Comparison of ENCODE assay signal across 10 mouse cellular contexts in the genomic region with DNA sequence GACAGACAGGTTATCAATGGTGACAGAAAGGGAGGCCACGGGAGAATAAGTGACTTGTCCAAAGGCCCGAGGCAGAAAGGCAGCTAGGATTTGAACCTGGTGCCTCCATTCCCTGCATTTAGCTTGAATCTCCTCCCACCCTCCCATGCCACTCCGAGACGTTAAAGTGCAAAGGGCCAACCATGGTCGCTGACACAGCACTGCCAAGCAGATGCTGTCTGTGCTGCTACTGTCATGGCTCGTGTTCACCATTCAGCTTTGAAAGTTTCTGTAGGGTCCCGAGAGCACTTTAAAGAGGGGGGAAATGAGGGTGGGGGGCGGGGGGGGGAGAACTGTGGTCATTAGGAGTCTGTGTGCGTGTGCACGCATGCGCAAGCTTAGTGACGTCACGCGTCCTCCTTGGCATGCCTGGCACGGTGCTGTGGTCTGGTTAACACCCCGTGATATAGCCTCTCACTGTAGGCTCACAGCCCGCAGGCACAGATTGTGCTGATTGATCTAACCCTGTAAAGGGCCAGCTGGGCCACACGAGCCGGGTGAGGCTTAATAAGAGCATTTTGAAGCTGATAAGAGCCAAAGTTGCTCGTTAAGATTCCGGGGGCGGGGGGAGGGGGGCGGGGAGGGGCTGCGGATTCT.
DNase-seq lines count a peak whose midpoint lies in the region; ATAC-seq and TF ChIP-seq lines count a peak whose summit lies in the region.
"Had no signal": no experiment of that assay in that cellular context is flagged by ENCODE, and none has a peak within 500 bp of the region (broad histone marks: within the 10 kb centered on the region; RNA-seq: fewer than 3 reads in every experiment).

No protein-coding gene starts in this region.

- ATAC-seq in frontal cortex, adult (ENCODE audit: low TSS enrichment): no peak
- peak; percentile 62 for ATAC-seq in heart, postnatal 0 days (ENCODE audit: insufficient read depth, low read depth)
- peak; percentile 93 for ATAC-seq in neural tube, embryonic 13.5 days (ENCODE audit: low read depth)
- ATAC-seq in liver, postnatal 0 days: no peak

- TF ChIP-seq CTCF in heart, postnatal 0 days (IDR thresholded peaks at IDR 0.05; ENCODE audit: low read depth): no peak
- no peak for TF ChIP-seq CTCF in liver, postnatal 0 days (IDR thresholded peaks at IDR 0.05; ENCODE audit: low read depth)

- H3K27me3 ChIP-seq in heart, postnatal 0 days (ENCODE audit: control insufficient read depth, insufficient read depth, low read length): no peaks in the 10 kb centered on the region
- no peaks in the 10 kb centered on the region for H3K27me3 ChIP-seq in neural tube, embryonic 13.5 days
- no peaks in the 10 kb centered on the region for H3K27me3 ChIP-seq in liver, postnatal 0 days (ENCODE audit: insufficient read depth, low read length)

- WGBS in heart, postnatal 0 days: 19% methylated on average over 24 of the region's 24 CpGs
- 44% methylated on average over 24 of the region's 24 CpGs for WGBS in neural tube, embryonic 13.5 days
- WGBS in liver, postnatal 0 days (ENCODE audit: insufficient replicate concordance): 38% methylated on average over 24 of the region's 24 CpGs

- no peaks in the 10 kb centered on the region for H3K36me3 ChIP-seq in heart, postnatal 0 days (replicated peaks; ENCODE audit: control insufficient read depth, insufficient read depth, low read length)
- no peaks in the 10 kb centered on the region for H3K36me3 ChIP-seq in neural tube, embryonic 13.5 days
- no peaks in the 10 kb centered on the region for H3K36me3 ChIP-seq in liver, postnatal 0 days (replicated peaks; ENCODE audit: insufficient read depth, low read length)
- H3K36me3 ChIP-seq: embryonic facial prominence, embryonic 12.5 days had no signal

- no peak for TF ChIP-seq EP300 in heart, postnatal 0 days (IDR thresholded peaks at IDR 0.05; ENCODE audit: low read depth)
- TF ChIP-seq EP300 in liver, postnatal 0 days (IDR thresholded peaks at IDR 0.05; ENCODE audit: low read depth): no peak

- peaks cover 4% of the 10 kb centered on the region; the same call in 1 of the 2 replicates for H3K4me1 ChIP-seq in heart, postnatal 0 days (ENCODE audit: control insufficient read depth, insufficient read depth)
- H3K4me1 ChIP-seq in neural tube, embryonic 13.5 days (replicated peaks): peaks cover 8% of the 10 kb centered on the region; the same call in 1 of the 2 replicates
- no peaks in the 10 kb centered on the region for H3K4me1 ChIP-seq in liver, postnatal 0 days (ENCODE audit: insufficient read depth)
- H3K4me1 ChIP-seq: megakaryocyte, embryonic 14.5 days had no signal

- DNase-seq in frontal cortex, postnatal 10 days (ENCODE audit: low spot score in 2 of 2): peak; percentile 38 to 52
- DNase-seq in adrenal gland, adult 8-10 months: peak; percentile 8
- peak; percentile 16 for DNase-seq in heart, postnatal 0 days (ENCODE audit: low spot score)
- DNase-seq in left cerebral cortex, postnatal 36 days (ENCODE audit: low spot score in 2 of 2): peak; percentile 31 to 34
- DNase-seq in adipocyte (ENCODE audit: low spot score): no peak
- no peak for DNase-seq in liver, postnatal 0 days

- no peaks in the 10 kb centered on the region for H3K9me3 ChIP-seq in heart, postnatal 0 days (replicated peaks; ENCODE audit: control insufficient read depth, low read length)
- H3K9me3 ChIP-seq in neural tube, embryonic 13.5 days: no peaks in the 10 kb centered on the region
- no peaks in the 10 kb centered on the region for H3K9me3 ChIP-seq in liver, postnatal 0 days (ENCODE audit: low read length)
- H3K9me3 ChIP-seq: embryonic facial prominence, embryonic 12.5 days; megakaryocyte, embryonic 14.5 days had no signal

- intact Hi-C loops in left cerebral cortex, postnatal 36 days (cut with DNase I): no loop called here

- H3K27ac ChIP-seq in heart, postnatal 0 days (ENCODE audit: low read depth): no peak overlapping the region
- H3K27ac ChIP-seq in neural tube, embryonic 13.5 days (replicated peaks): peak overlapping the region; percentile 64; the same call in 1 of the 2 replicates
- no peak overlapping the region for H3K27ac ChIP-seq in liver, postnatal 0 days (ENCODE audit: low read depth)
- H3K27ac ChIP-seq: embryonic facial prominence, embryonic 12.5 days had no signal

- no peak overlapping the region for H3K9ac ChIP-seq in heart, postnatal 0 days (replicated peaks; ENCODE audit: low read depth, low read length)
- H3K9ac ChIP-seq in neural tube, embryonic 13.5 days: no peak overlapping the region
- no peak overlapping the region for H3K9ac ChIP-seq in liver, postnatal 0 days (replicated peaks)
- H3K9ac ChIP-seq: embryonic facial prominence, embryonic 12.5 days had no signal

- peak overlapping the region; percentile 51 for H3K4me2 ChIP-seq in heart, postnatal 0 days (ENCODE audit: low read depth, low read length)
- H3K4me2 ChIP-seq in neural tube, embryonic 13.5 days: peak overlapping the region; percentile 35
- H3K4me2 ChIP-seq in liver, postnatal 0 days (ENCODE audit: low read depth, low read length): no peak overlapping the region
- H3K4me2 ChIP-seq: embryonic facial prominence, embryonic 12.5 days had no signal

- peak overlapping the region; percentile 5; the same call in 1 of the 2 replicates for H3K4me3 ChIP-seq in heart, postnatal 0 days (ENCODE audit: low read depth, low read length)
- no peak overlapping the region for H3K4me3 ChIP-seq in neural tube, embryonic 13.5 days
- no peak overlapping the region for H3K4me3 ChIP-seq in liver, postnatal 0 days (ENCODE audit: low read depth, low read length)
- H3K4me3 ChIP-seq: embryonic facial prominence, embryonic 12.5 days; megakaryocyte, embryonic 14.5 days had no signal

Comparison
In these comparisons a context has a peak if more than half of its experiments do, and no peak if none do; other contexts are left out.
1. DNase-seq: peak in frontal cortex, postnatal 10 days (2 of 2), adrenal gland, adult 8-10 months (single experiment), heart, postnatal 0 days (single experiment) and left cerebral cortex, postnatal 36 days (2 of 2); none in adipocyte (single experiment) and liver, postnatal 0 days (single experiment).
2. ATAC-seq: peak in heart, postnatal 0 days (single experiment) and neural tube, embryonic 13.5 days (single experiment); none in frontal cortex, adult (single experiment) and liver, postnatal 0 days (single experiment).